Mouse (Mus musculus): ENCODE measurements at regions not wholly inside any gene's neighbourhood (a gene's known extent, or its start where the extent isn't known, plus 50 kb on each side); places are given as distances from the start of the nearest gene placed in this dataset.

DNA sequence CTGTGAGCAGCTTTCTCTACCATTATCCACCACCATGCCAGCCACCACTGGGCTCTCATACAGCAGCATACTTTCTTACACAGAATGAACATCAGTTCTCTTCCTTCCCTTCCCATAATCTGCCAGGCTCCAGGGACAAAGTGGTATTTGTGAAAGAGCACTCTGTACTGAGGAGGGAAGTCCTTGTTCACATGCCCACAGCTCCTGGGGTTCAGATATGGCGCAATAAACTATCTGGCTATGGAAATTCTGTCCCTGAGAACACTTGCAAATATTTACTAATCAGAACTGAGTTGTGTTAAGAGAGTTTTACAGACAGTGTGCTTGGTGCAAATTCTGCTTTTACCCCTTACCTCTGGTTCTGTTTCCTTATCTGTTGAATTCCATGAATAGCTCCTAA is 74.2 kb upstream of the Ralgapa2 start:
- TF ChIP-seq CTCF (IDR thresholded peaks at IDR 0.05; ENCODE audit: low read depth, low read length), result no peak
- no peak for TF ChIP-seq POLR2A (IDR thresholded peaks at IDR 0.05; ENCODE audit: extremely low read depth, insufficient read depth, low read length)
